Mouse (Mus musculus) kidney, adult 2 months (tissue): ENCODE data around the gene Mapk8ip2.

Experiments
- CTCF ChIP-seq: fragments of 200-500 bp; conservative IDR thresholded peaks from 2 replicates; pipeline ENCODE4 v1.5.1; 2011; ENCODE audit warnings: low read depth, mild to moderate bottlenecking, control low read depth, low read length, moderate library complexity, mixed read lengths; ENCODE audit not compliant: insufficient read depth, insufficient read length
- POLR2A ChIP-seq: fragments of 200-500 bp; IDR thresholded peaks from one replicate; pipeline ENCODE4 v1.6.1; 2011; ENCODE audit warnings: low read depth, low read length, control low read depth

- TF ChIP-seq POLR2A (no peak), CTCF (no peak)
These were observed 42.4 kb downstream of the Mapk8ip2 start for GRCm38 (mm10) chr15:89496131-89496530.
